Mouse (Mus musculus) spleen, adult 2 months (tissue): ENCODE data around the gene Nabp1. TPM values are rescaled to one million over a fixed set of nuclear protein-coding genes. Genes with fewer than 3 reads are reported as not detected.

ENCODE experiments used
- DNase-seq, 2 experiments: peaks; one replicate each; pipeline versions ENCODE4 v3.0.0 to v3.0.0-alpha.2; 2012 to 2021; ENCODE audit warnings: low spot score in 2 of 2, low read depth in 1 of 2
- H3K27ac ChIP-seq: fragments of 200-500 bp; 2 replicates; pipeline ENCODE4 v1.5.1; 2012; ENCODE audit warnings: low read length, inconsistent platforms; ENCODE audit not compliant: insufficient read depth
- H3K27me3 ChIP-seq: fragments of 200-500 bp; 2 replicates; pipeline ENCODE4 v1.6.1; 2012; ENCODE audit warnings: mild to moderate bottlenecking, moderate library complexity, low read length, inconsistent platforms; ENCODE audit not compliant: control insufficient read depth, insufficient read depth
- H3K36me3 ChIP-seq: fragments of 200-500 bp; 2 replicates; pipeline ENCODE4 v1.6.1; 2012; ENCODE audit warnings: mild to moderate bottlenecking, low read length, inconsistent platforms; ENCODE audit not compliant: control insufficient read depth, insufficient read depth
- H3K4me1 ChIP-seq: fragments of 200-500 bp; 2 replicates; pipeline ENCODE4 v1.6.1; 2011; ENCODE audit warnings: inconsistent platforms; ENCODE audit not compliant: control insufficient read depth, insufficient read depth, insufficient read length
- H3K4me3 ChIP-seq: fragments of 200-500 bp; 2 replicates; pipeline ENCODE4 v1.5.1; 2011; ENCODE audit warnings: mild to moderate bottlenecking, inconsistent platforms; ENCODE audit not compliant: insufficient read depth, insufficient read length; ENCODE audit errors: extremely low read depth
- CTCF ChIP-seq: fragments of 200-500 bp; IDR thresholded peaks from 2 replicates; pipeline ENCODE4 v1.5.1; 2011; ENCODE audit warnings: mild to moderate bottlenecking, inconsistent platforms; ENCODE audit not compliant: insufficient read depth, insufficient read length, insufficient replicate concordance; ENCODE audit errors: extremely low read depth
- POLR2A ChIP-seq: fragments of 200-500 bp; IDR thresholded peaks from 2 replicates; pipeline ENCODE4 v1.6.1; 2011; ENCODE audit warnings: low read depth, low read length, inconsistent platforms
- WGBS: fragments of 180-500 bp; shearing (Covaris S2); methylation state at CpG from one replicate; pipeline ENCODE4 v1.1.7; 2018; 5-methylcytosine and 5-hydroxymethylcytosine counted together
- polyA plus RNA-seq: library from polyadenylated mRNA; depleted of rRNA; stranded (reverse); fragments of >200 nt; gene quantifications from 2 replicates; pipeline ENCODE4 v1.2.3, GENCODE M21; 2012; rRNA removed

The Nabp1 gene
- polyA plus RNA-seq, 1 experiment = 11.7 TPM

DNA sequence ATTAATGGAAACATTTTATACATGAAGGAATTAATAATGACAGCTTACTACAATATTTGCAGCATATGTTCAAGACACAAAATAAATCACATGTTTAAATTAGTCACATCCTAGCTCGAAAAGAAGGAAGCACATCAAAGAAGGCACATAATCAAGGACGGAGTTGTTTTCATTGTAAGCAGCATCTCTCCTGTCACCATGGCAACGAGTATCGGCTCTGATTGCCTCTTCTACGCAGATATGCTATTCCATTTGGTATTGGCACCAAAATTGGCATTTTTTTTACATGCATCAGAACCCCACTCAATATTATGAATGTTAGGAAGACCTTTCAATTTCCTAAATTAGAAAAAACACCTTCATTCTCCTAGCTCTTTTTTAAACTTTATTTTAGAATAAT is 59.5 kb downstream of the Nabp1 start:
- Histone ChIP-seq H3K4me3 (no peak overlapping the region), H3K27me3 (no peaks in the 10 kb centered on the region), H3K36me3 (no peaks in the 10 kb centered on the region), H3K27ac (no peak overlapping the region), H3K4me1 (no peaks in the 10 kb centered on the region)
- WGBS = 78% methylated on average over 5 of the region's 5 CpGs
- no peak for DNase-seq
- TF ChIP-seq POLR2A = no peak
- no peak for TF ChIP-seq CTCF

Other genes with a start within 250 kb of the Nabp1 start
- 19.0 and 21.3 TPM in 2 replicates for gene Cavin2, start 189.3 kb downstream of the Nabp1 start, polyA plus RNA-seq